Mouse (Mus musculus): ENCODE measurements around the gene Nebl. TPM values are rescaled to one million over a fixed set of nuclear protein-coding genes. Genes with fewer than 3 reads are reported as not detected.

The Nebl gene
- polyA plus RNA-seq, 1 experiment from 2014 or later = 3.6 TPM

- Histone ChIP-seq H3K27me3 (ENCODE audit: poor library complexity, severe bottlenecking) (no peaks in the 10 kb centered on the region), H3K4me1 (no peaks in the 10 kb centered on the region), H3K36me3 (replicated peaks) (no peaks in the 10 kb centered on the region), H3K9me3 (no peaks in the 10 kb centered on the region), H3K27ac (no peak overlapping the region), H3K4me3 (no peak overlapping the region)
- no peak for DNase-seq (ENCODE audit: extremely low spot score, low spot score)
- WGBS = 85% methylated on average over 5 of the region's 5 CpGs
Measured at GRCm38 (mm10) chr2:17391389-17391788, 339.9 kb downstream of the Nebl start.

GRCm38 (mm10) chr2:17390513-17391200, 340.6 kb downstream of the Nebl start:
- no peaks in the 10 kb centered on the region for H3K9me3 ChIP-seq

GRCm38 (mm10) chr2:17389886-17390285, 341.4 kb downstream of the Nebl start:
- Histone ChIP-seq H3K9me3 (no peaks in the 10 kb centered on the region), H3K4me3 (no peak overlapping the region), H3K36me3 (replicated peaks) (no peaks in the 10 kb centered on the region), H3K27ac (no peak overlapping the region), H3K27me3 (ENCODE audit: poor library complexity, severe bottlenecking) (no peaks in the 10 kb centered on the region), H3K4me1 (no peaks in the 10 kb centered on the region)
- 100% methylated on average over 2 of the region's 2 CpGs for WGBS
- no peak for DNase-seq (ENCODE audit: extremely low spot score, low spot score)

More at GRCm38 (mm10) chr2:17390513-17391200, 340.6 kb downstream of the Nebl start:
- H3K27ac ChIP-seq = no peak overlapping the region
- DNase-seq (ENCODE audit: extremely low spot score, low spot score) = no peak
- H3K27me3 ChIP-seq (ENCODE audit: poor library complexity, severe bottlenecking) = no peaks in the 10 kb centered on the region
- no peak overlapping the region for H3K4me3 ChIP-seq
- H3K4me1 ChIP-seq = no peaks in the 10 kb centered on the region
- WGBS = 87% methylated on average over 7 of the region's 7 CpGs
- H3K36me3 ChIP-seq (replicated peaks) = no peaks in the 10 kb centered on the region

- Histone ChIP-seq H3K9me3 (no peaks in the 10 kb centered on the region), H3K27ac (no peak overlapping the region), H3K4me3 (no peak overlapping the region), H3K27me3 (ENCODE audit: poor library complexity, severe bottlenecking) (no peaks in the 10 kb centered on the region), H3K4me1 (no peaks in the 10 kb centered on the region), H3K36me3 (replicated peaks) (no peaks in the 10 kb centered on the region)
- WGBS = 93% methylated on average over 4 of the region's 4 CpGs
- no peak for DNase-seq (ENCODE audit: extremely low spot score, low spot score)
Measured at GRCm38 (mm10) chr2:17389379-17389778, 341.9 kb downstream of the Nebl start.

GRCm38 (mm10) chr2:17382227-17382626, 349.0 kb downstream of the Nebl start:
- 89% methylated on average over 1 of the region's 1 CpGs for WGBS
- no peaks in the 10 kb centered on the region for H3K36me3 ChIP-seq (replicated peaks)
- H3K9me3 ChIP-seq = no peaks in the 10 kb centered on the region
- no peak overlapping the region for H3K27ac ChIP-seq
- H3K4me3 ChIP-seq = no peak overlapping the region
- H3K27me3 ChIP-seq (ENCODE audit: poor library complexity, severe bottlenecking) = no peaks in the 10 kb centered on the region
- H3K4me1 ChIP-seq = no peaks in the 10 kb centered on the region
- no peak for DNase-seq (ENCODE audit: extremely low spot score, low spot score)

- Histone ChIP-seq H3K9me3 (no peaks in the 10 kb centered on the region), H3K4me1 (no peaks in the 10 kb centered on the region), H3K36me3 (replicated peaks) (no peaks in the 10 kb centered on the region), H3K27ac (no peak overlapping the region), H3K27me3 (ENCODE audit: poor library complexity, severe bottlenecking) (no peaks in the 10 kb centered on the region), H3K4me3 (no peak overlapping the region)
- WGBS = 88% methylated on average over 2 of the region's 2 CpGs
- DNase-seq (ENCODE audit: extremely low spot score, low spot score) = no peak
Measured at GRCm38 (mm10) chr2:17375916-17376315, 355.3 kb downstream of the Nebl start.

GRCm38 (mm10) chr2:17365671-17366070, 365.6 kb downstream of the Nebl start:
- Histone ChIP-seq H3K9me3 (no peaks in the 10 kb centered on the region), H3K36me3 (replicated peaks) (no peaks in the 10 kb centered on the region), H3K27me3 (ENCODE audit: poor library complexity, severe bottlenecking) (no peaks in the 10 kb centered on the region), H3K27ac (no peak overlapping the region), H3K4me1 (peaks cover 5% of the 10 kb centered on the region; the same call in 1 of the 2 replicates), H3K4me3 (no peak overlapping the region)
- 92% methylated on average over 5 of the region's 5 CpGs for WGBS
- DNase-seq (ENCODE audit: extremely low spot score, low spot score) = no peak

GRCm38 (mm10) chr2:17364971-17365548, 366.2 kb downstream of the Nebl start:
- H3K4me1 ChIP-seq = peaks cover 5% of the 10 kb centered on the region; the same call in 1 of the 2 replicates
- no peak overlapping the region for H3K4me3 ChIP-seq
- H3K36me3 ChIP-seq (replicated peaks) = no peaks in the 10 kb centered on the region
- no peak overlapping the region for H3K27ac ChIP-seq
- H3K9me3 ChIP-seq = no peaks in the 10 kb centered on the region
- no peaks in the 10 kb centered on the region for H3K27me3 ChIP-seq (ENCODE audit: poor library complexity, severe bottlenecking)
- DNase-seq (ENCODE audit: extremely low spot score, low spot score) = no peak
- WGBS = 84% methylated on average over 6 of the region's 6 CpGs

- no peaks in the 10 kb centered on the region for H3K27me3 ChIP-seq (ENCODE audit: poor library complexity, severe bottlenecking)
- no peak overlapping the region for H3K4me3 ChIP-seq
- peaks cover 5% of the 10 kb centered on the region; the same call in 1 of the 2 replicates for H3K4me1 ChIP-seq
- H3K36me3 ChIP-seq (replicated peaks) = no peaks in the 10 kb centered on the region
- H3K27ac ChIP-seq = no peak overlapping the region
- 74% methylated on average over 12 of the region's 12 CpGs for WGBS
- H3K9me3 ChIP-seq = no peaks in the 10 kb centered on the region
- no peak for DNase-seq (ENCODE audit: extremely low spot score, low spot score)
Measured at GRCm38 (mm10) chr2:17363337-17364216, 367.7 kb downstream of the Nebl start.

GRCm38 (mm10) chr2:17362181-17362580, 369.1 kb downstream of the Nebl start:
- H3K4me1 ChIP-seq = peaks cover 5% of the 10 kb centered on the region; the same call in 1 of the 2 replicates
- DNase-seq (ENCODE audit: extremely low spot score, low spot score) = no peak
- WGBS = 86% methylated on average over 1 of the region's 1 CpGs
- H3K27ac ChIP-seq = no peak overlapping the region
- no peaks in the 10 kb centered on the region for H3K9me3 ChIP-seq
- no peaks in the 10 kb centered on the region for H3K27me3 ChIP-seq (ENCODE audit: poor library complexity, severe bottlenecking)
- no peaks in the 10 kb centered on the region for H3K36me3 ChIP-seq (replicated peaks)
- H3K4me3 ChIP-seq = no peak overlapping the region

GRCm38 (mm10) chr2:17344643-17345042, 386.6 kb downstream of the Nebl start:
- H3K9me3 ChIP-seq = no peaks in the 10 kb centered on the region
- no peak for DNase-seq (ENCODE audit: extremely low spot score, low spot score)
- no peak overlapping the region for H3K27ac ChIP-seq
- no peaks in the 10 kb centered on the region for H3K4me1 ChIP-seq
- H3K27me3 ChIP-seq (ENCODE audit: poor library complexity, severe bottlenecking) = no peaks in the 10 kb centered on the region
- no peaks in the 10 kb centered on the region for H3K36me3 ChIP-seq (replicated peaks)
- no peak overlapping the region for H3K4me3 ChIP-seq
- WGBS = 91% methylated on average over 1 of the region's 1 CpGs

- H3K27ac ChIP-seq = no peak overlapping the region
- H3K9me3 ChIP-seq = no peaks in the 10 kb centered on the region
- H3K27me3 ChIP-seq (ENCODE audit: poor library complexity, severe bottlenecking) = no peaks in the 10 kb centered on the region
- no peak for DNase-seq (ENCODE audit: extremely low spot score, low spot score)
- H3K36me3 ChIP-seq (replicated peaks) = no peaks in the 10 kb centered on the region
- H3K4me3 ChIP-seq = no peak overlapping the region
- H3K4me1 ChIP-seq = no peaks in the 10 kb centered on the region
- 88% methylated on average over 5 of the region's 5 CpGs for WGBS
Measured at GRCm38 (mm10) chr2:17335451-17335850, 395.8 kb downstream of the Nebl start.

GRCm38 (mm10) chr2:17326590-17326989, 404.7 kb downstream of the Nebl start:
- Histone ChIP-seq H3K4me3 (no peak overlapping the region), H3K4me1 (no peaks in the 10 kb centered on the region), H3K27ac (no peak overlapping the region), H3K36me3 (replicated peaks) (no peaks in the 10 kb centered on the region), H3K9me3 (no peaks in the 10 kb centered on the region), H3K27me3 (ENCODE audit: poor library complexity, severe bottlenecking) (no peaks in the 10 kb centered on the region)
- no peak for DNase-seq (ENCODE audit: extremely low spot score, low spot score)
- 91% methylated on average over 1 of the region's 1 CpGs for WGBS
